Mouse (Mus musculus) thymus, adult 2 months (tissue): ENCODE measurements around the gene Haghl.

Experiments
- CTCF ChIP-seq: fragments of 200-500 bp; IDR thresholded peaks from 2 replicates; pipeline ENCODE4 v1.5.1; 2012; ENCODE audit warnings: mild to moderate bottlenecking, control low read depth, low read length, moderate library complexity, borderline replicate concordance; ENCODE audit not compliant: control insufficient read depth, poor library complexity, insufficient read depth; ENCODE audit errors: extremely low read depth
- POLR2A ChIP-seq: fragments of 200-500 bp; IDR thresholded peaks from 2 replicates; pipeline ENCODE4 v1.6.1; 2012; ENCODE audit warnings: mild to moderate bottlenecking, low read length, control low read depth, moderate library complexity; ENCODE audit not compliant: control insufficient read depth, poor library complexity, insufficient read depth; ENCODE audit errors: extremely low read depth

DNA sequence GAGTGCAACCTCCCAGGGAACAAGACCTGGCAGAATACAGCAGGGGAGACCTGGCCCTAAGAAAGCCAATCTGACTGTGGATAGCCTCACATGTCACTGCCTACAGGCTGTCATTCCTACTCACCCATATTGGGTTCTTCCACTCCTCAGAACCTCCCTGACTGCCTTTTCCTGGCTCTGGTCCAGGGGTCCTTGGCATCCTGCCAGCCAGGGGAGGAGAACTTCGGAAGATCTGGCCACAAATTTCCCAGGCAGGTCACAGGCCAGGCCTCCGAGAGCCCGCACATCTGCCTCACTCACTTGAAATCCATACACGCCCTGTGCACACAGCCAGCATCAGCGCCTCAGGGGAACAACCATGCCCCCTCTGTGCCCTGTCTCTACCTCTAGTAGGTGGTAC, 34.0 kb downstream of the Haghl start:
- no peak for TF ChIP-seq CTCF
- no peak for TF ChIP-seq POLR2A
